Mouse (Mus musculus) liver, embryonic 14.5 days (tissue): ENCODE measurements around the gene Pyroxd2.

Source experiments
- CTCF ChIP-seq: IDR thresholded peaks from 2 replicates; pipeline ENCODE4 v1.5.1; 2016; ENCODE audit warnings: antibody characterized with exemption, low read depth, control low read depth
- EP300 ChIP-seq: IDR thresholded peaks from 2 replicates; pipeline ENCODE4 v1.6.1; 2016; ENCODE audit warnings: antibody characterized with exemption, low read depth

DNA sequence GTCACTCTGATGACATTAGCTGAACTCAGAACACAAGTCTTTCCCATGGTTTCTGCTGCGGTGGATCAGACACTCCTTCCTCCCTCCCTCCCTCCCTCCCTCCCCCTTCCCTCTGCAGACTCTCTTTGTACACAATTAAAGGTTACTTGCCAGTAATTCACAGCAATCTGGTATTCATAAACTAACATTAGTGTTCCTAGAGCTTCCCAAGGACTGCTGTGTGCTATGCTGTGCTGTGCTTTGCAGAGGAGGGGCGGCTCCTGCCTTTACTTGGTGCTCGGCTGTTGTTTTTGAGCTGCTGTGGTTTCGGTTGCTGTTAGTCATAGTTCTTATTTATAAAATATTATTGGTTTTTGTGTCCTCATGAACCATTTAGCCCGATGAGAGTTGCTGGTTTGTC, 34.9 kb downstream of the Pyroxd2 start:
- no peak for TF ChIP-seq CTCF
- TF ChIP-seq EP300, result no peak
